Mouse (Mus musculus) cortical plate, adult 2 months (tissue): ENCODE results near the gene Foxk2.

ENCODE experiments used
- CTCF ChIP-seq: fragments of 200-500 bp; IDR thresholded peaks from 2 replicates; pipeline ENCODE4 v1.5.1; 2011; ENCODE audit warnings: mild to moderate bottlenecking, control low read depth, low read length; ENCODE audit not compliant: insufficient read depth; ENCODE audit errors: extremely low read depth
- POLR2A ChIP-seq: fragments of 200-500 bp; IDR thresholded peaks from 2 replicates; pipeline ENCODE4 v1.6.1; 2011; ENCODE audit warnings: mild to moderate bottlenecking, low read length, control low read depth; ENCODE audit not compliant: insufficient read depth; ENCODE audit errors: extremely low read depth

- TF ChIP-seq POLR2A = no peak
- peak; percentile 36; the same call in 1 of the 2 replicates for TF ChIP-seq CTCF
These were observed 22.3 kb upstream of the Foxk2 start for GRCm38 (mm10) chr11:121237345-121238128.
